Mouse (Mus musculus): ENCODE data around the gene Ppcdc. TPM values are rescaled to one million over a fixed set of nuclear protein-coding genes. Genes with fewer than 3 reads are reported as not detected.

Gene Ppcdc
- total RNA-seq, 2 experiments from 2014 or later: 1.3 to 4.3 TPM

DNA sequence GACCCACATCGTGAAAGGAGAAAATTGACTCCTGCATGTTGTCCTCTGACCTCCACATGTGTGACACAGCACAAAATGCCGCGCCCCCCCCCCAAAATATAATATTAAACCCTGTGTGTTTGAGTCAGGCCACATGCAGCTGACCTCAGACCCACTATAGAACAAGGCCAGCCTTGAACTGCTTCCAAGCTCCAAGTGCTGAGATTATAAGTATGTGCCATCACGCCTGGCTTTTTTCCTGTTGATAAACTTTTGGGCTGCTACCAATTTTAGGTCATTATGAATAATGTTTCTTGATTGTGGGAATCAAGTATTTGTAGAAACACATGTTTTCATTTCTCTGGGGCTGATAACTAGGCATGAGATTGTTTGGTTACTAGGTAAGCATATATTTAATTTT lies 53.0 kb downstream of the Ppcdc start:
- no peak for ATAC-seq (replicated peaks; ENCODE audit: low FRiP score, poor library complexity, severe bottlenecking)

DNA sequence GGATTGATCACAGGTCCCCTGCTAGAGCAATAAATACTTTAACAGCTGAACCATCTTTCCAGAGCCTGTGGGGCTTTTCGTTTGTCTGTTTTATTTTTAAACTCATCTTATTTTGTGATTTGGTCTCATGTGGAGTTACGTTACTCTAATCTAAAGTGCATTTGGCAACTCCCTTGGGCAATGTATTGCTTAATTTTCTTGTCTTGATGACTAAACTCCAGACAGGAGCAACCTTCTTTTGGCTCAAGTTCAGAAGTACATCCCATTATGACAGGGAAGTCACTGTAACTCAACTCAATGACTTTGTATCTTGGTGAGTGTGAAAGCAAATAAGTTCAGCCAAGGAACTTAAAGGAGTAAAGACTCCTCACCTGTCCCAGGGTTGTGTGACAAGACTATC lies 55.3 kb downstream of the Ppcdc start:
- ATAC-seq (replicated peaks; ENCODE audit: low FRiP score, poor library complexity, severe bottlenecking): no peak

DNA sequence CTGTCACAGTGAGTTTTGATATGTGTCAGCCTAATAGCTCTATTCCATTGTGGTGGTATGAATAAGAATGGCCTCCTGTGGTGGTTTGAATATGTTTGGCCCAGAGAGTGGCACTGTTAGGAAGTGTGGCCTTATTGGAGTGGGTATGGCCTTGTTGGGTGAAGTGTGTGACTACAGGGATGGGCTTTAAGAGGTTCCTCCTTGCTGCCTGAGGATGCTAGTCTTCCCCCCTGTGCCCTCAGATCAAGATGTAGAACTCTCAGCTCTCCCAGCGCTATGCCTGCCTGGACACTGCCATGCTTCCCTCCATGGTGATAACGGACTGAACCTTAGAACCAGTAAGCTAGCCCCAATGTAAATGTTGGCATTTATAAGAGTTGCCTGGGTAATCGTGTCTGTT lies 78.9 kb downstream of the Ppcdc start:
- no peak for ATAC-seq (replicated peaks; ENCODE audit: low FRiP score, poor library complexity, severe bottlenecking)

DNA sequence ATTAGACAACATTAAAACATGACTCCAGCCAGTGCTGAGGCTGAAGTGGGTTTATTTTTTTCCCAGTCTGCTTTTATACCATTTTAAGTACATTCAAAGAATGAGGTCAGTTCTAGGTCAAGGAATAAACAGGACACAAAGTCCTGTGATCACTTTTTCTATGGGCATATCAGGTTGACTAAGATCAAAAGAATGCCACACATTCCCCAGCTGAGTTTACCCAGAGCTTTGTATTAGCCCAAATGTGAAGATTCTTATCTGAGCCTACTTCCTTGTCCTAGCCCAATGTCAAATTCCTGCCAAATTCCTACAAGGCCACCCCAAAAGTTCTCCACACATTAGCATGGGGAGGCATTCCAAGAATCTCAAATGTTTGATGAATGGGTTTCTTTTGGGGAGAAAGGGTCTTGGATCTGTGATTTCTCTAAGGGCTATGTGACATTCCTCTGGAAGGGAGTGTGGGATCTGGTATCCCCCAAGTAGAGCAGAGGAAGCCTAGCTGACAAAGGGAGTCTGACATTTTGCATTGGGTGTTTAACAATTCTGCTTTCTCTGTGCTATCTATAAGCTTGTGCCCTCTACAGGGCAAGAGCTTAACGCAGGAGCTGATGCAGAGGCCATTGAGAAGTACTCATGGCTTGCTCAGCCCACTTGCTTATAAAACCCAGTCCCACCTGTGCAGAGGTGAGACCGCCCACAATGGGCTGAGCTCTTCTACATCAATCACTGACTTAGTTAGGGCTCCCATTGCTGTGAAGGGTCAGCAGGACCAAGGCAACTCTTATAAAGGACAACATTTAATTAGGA lies 85.3 kb downstream of the Ppcdc start:
- no peak for ATAC-seq (replicated peaks; ENCODE audit: low FRiP score, poor library complexity, severe bottlenecking)

DNA sequence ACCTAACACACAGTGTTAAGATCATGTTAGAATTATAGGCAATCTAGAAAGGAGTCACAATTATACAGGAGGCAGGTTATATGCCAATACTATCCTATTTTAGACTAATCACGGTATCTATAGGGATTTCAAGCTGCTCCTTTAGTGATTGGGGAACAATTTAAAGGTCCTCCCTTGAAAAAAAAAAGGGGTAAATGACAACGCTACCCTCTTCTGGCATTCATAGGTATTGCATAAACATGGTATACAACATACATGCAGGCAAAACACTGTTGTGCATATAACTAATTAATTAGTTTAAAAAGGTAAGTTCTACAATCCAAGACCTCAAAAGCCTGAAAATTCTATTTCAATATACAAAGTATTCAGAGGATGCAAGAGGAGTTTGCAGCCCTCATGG lies 88.6 kb downstream of the Ppcdc start:
- ATAC-seq (replicated peaks; ENCODE audit: low FRiP score, poor library complexity, severe bottlenecking): peak; percentile 83

DNA sequence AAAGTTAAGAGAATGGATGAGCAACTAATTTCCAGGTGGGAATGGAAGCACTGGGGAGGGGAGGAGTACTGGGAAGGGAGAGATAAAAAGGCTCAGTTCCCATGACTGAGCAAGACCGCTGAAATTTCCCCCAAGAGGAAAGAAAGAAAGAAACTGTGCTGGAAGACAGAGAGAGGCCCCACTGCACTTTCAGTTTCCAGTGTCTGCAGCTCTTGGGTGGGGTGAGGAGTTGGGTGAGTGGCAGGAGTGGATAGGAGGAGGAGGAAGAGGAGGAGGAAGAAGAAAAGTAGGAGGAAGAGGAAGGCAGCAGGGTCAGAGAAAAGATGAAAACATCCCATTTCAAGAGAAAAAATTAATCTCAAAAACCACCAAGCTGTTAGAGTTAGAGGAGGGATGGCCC lies 94.0 kb downstream of the Ppcdc start:
- no peak for ATAC-seq (replicated peaks; ENCODE audit: low FRiP score, poor library complexity, severe bottlenecking)

DNA sequence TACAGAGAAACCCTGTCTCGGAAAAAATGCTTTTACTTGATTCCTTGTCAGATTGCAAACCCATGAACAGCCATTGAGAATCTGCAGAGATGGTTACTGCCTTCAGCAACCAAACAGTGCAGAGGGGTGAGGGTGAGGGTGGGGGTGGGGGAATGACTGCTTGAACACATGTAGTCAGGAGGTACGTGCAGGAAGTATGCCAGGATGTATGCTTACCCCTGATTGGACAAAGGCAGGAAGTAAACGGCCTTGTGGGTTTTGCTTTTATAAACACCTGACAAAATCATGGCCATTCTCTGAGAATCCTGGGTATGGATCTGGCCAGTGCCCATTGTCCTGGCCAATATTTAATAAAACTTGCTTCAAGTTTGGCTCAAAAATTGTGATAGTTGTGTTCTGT lies 96.2 kb downstream of the Ppcdc start:
- ATAC-seq (replicated peaks; ENCODE audit: low FRiP score, poor library complexity, severe bottlenecking): no peak

DNA sequence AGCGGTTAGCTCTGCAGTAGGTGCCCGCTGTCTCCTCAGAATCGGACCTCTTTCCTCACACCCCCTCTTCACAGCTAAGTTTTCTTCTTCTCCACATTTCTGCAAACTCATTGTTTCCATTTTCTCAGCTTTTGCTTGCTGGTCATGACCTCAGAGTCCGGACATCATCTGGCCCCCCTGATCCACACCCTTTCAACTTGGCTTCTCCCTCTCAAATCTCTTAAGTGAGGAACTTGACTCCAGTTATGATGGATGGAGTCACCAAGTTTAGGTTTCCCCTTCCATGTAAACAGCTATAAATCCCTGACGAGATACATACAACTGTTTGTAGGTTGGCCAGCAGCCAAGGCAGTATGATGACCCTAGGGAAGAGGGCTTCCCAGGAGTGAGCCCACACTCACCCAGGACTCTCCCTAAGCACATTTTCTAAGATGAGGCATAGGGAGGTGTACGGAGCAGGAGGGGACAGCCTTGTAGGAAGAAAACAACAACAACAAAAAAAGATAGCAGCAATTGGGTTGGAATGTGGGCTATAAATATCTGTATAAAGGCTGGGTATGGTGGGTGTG lies 96.9 kb downstream of the Ppcdc start:
- no peak for ATAC-seq (replicated peaks; ENCODE audit: low FRiP score, poor library complexity, severe bottlenecking)

DNA sequence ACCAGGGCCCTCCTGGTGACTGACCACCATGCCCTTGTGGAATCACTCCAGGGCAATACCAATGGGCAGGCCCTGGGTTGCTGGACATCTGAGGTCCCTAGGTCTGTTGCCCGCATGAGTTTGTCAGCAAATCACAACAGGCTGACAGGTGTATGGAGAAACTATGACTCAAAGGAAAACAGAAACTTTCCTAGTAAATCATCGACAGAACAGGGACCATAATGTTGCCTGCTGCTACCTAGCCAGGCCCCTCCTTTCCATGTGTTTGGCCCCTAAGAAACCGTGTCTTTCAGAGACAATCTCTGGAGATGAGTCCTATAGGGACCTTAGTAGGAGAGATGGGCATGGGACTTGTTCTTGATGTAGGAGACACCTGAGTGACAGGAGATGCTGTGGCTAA lies 97.7 kb downstream of the Ppcdc start:
- ATAC-seq (replicated peaks; ENCODE audit: low FRiP score, poor library complexity, severe bottlenecking): no peak

DNA sequence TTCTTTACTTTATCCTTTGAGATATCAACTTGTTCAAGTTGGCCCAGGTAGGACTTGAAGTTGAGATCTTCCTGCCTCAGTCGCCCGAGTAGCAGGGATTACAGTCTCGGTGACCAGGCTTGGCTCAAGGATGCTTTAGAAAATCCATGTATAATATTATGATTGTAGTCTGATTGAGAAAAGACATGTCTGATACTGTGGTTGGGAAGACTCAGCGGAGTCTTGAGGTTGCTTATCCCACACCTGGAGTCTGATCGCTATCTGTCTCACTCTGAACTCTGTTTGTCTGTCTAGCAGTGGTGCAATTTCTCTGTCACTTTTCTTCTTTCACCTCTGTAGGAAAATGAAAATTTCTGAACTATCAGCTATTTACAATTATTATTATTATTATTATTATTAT lies 99.6 kb downstream of the Ppcdc start:
- no peak for ATAC-seq (replicated peaks; ENCODE audit: low FRiP score, poor library complexity, severe bottlenecking)

DNA sequence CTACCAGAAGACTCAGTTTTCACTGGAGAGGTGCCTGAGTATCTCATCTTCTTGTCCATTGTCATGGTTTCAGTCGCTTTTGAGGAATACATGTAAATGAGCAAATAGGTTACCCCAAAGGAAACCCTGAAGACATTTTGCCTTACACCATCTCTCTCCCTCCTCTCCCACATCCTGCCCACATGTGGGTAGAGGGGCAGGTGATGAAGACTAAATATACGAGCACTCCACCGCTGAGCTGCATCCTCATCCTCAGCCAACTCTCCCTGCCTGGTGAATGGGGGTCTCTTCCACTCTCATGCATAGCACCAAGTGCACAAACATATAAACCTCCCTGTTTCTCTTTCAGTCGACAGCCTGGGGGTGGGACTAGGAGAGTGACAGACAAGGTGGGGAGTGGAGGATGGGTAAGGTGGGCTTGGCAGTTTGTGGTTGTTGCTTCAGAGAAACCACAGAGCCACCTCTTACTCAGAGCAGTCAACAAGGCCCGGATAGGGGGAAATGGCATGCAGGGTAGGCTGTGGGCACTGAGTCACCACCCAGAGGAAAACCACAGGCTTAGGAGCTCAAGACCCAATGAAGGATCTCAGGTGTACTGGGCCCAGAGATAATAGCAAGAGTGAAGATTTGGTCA lies 100.2 kb downstream of the Ppcdc start:
- ATAC-seq (replicated peaks; ENCODE audit: low FRiP score, poor library complexity, severe bottlenecking): no peak

DNA sequence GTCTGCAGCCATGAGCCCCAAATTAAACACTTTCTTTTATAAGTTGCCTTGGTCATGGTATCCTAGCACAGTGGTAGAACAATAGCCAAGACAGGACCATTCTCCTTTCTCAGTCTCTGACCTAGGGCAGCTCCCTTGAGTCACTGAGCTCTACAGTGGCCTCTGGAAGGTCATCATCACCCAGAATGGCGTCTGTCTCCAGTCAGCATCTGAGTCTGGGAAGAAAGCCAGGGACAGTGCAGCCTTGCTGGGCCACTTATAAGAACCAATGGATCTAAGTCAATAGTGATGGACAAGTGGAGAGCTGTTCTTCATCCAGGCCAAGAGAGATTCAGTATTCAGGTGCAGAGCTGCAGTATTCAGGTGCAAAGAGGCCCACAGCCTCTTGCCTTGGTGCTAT lies 101.2 kb downstream of the Ppcdc start:
- ATAC-seq (replicated peaks; ENCODE audit: low FRiP score, poor library complexity, severe bottlenecking): no peak

Other genes starting within 250 kb of the Ppcdc start
- not detected in 2 replicates for gene Trcg1, start 203.6 kb downstream of the Ppcdc start, total RNA-seq (2015; ENCODE audit: low replicate concordance)
- not detected in 2 replicates for gene Trcg1, start 203.6 kb downstream of the Ppcdc start, total RNA-seq (2017; ENCODE audit: low replicate concordance)
- gene 1700017B05Rik, start 177.5 kb downstream of the Ppcdc start, total RNA-seq (2015; ENCODE audit: low replicate concordance): 24.5 and 32.9 TPM in 2 replicates
- 15.5 and 16.6 TPM in 2 replicates for gene 1700017B05Rik, start 177.5 kb downstream of the Ppcdc start, total RNA-seq (2017; ENCODE audit: low replicate concordance)
- 1.0 TPM in 1 of 2 replicates, not detected in the other for gene Scamp5, start 27.9 kb upstream of the Ppcdc start, total RNA-seq (2015; ENCODE audit: low replicate concordance)
- 0.14 and 0.17 TPM in 2 replicates for gene Scamp5, start 27.9 kb upstream of the Ppcdc start, total RNA-seq (2017; ENCODE audit: low replicate concordance)
- gene Rpp25, start 63.9 kb upstream of the Ppcdc start, total RNA-seq (2015; ENCODE audit: low replicate concordance): not detected in 2 replicates
- gene Rpp25, start 63.9 kb upstream of the Ppcdc start, total RNA-seq (2017; ENCODE audit: low replicate concordance): not detected in 2 replicates
- gene Cox5a, start 81.2 kb upstream of the Ppcdc start, total RNA-seq (2015; ENCODE audit: low replicate concordance): 134 and 146 TPM in 2 replicates
- 23.7 and 45.9 TPM in 2 replicates for gene Cox5a, start 81.2 kb upstream of the Ppcdc start, total RNA-seq (2017; ENCODE audit: low replicate concordance)
- gene Fam219b, start 97.4 kb upstream of the Ppcdc start, total RNA-seq (2015; ENCODE audit: low replicate concordance): 0.19 and 0.42 TPM in 2 replicates
- gene Fam219b, start 97.4 kb upstream of the Ppcdc start, total RNA-seq (2017; ENCODE audit: low replicate concordance): 4.2 and 4.7 TPM in 2 replicates
- 2.7 and 12.9 TPM in 2 replicates for gene Mpi, start 112.6 kb upstream of the Ppcdc start, total RNA-seq (2015; ENCODE audit: low replicate concordance)
- 2.8 and 5.9 TPM in 2 replicates for gene Mpi, start 112.6 kb upstream of the Ppcdc start, total RNA-seq (2017; ENCODE audit: low replicate concordance)
- 25.4 and 27.0 TPM in 2 replicates for gene Scamp2, start 120.8 kb upstream of the Ppcdc start, total RNA-seq (2015; ENCODE audit: low replicate concordance)
- 13.1 and 13.7 TPM in 2 replicates for gene Scamp2, start 120.8 kb upstream of the Ppcdc start, total RNA-seq (2017; ENCODE audit: low replicate concordance)
- 1.5 TPM in 1 of 2 replicates, not detected in the other for gene Ulk3, start 149.3 kb upstream of the Ppcdc start, total RNA-seq (2015; ENCODE audit: low replicate concordance)
- gene Ulk3, start 149.3 kb upstream of the Ppcdc start, total RNA-seq (2017; ENCODE audit: low replicate concordance): 0.28 TPM in 1 of 2 replicates, not detected in the other
- gene Cplx3, start 166.2 kb upstream of the Ppcdc start, total RNA-seq (2015; ENCODE audit: low replicate concordance): not detected in 2 replicates
- gene Cplx3, start 166.2 kb upstream of the Ppcdc start, total RNA-seq (2017; ENCODE audit: low replicate concordance): 0.34 TPM in 1 of 2 replicates, not detected in the other
- gene Lman1l, start 180.7 kb upstream of the Ppcdc start, total RNA-seq (2015; ENCODE audit: low replicate concordance): not detected in 2 replicates
- gene Lman1l, start 180.7 kb upstream of the Ppcdc start, total RNA-seq (2017; ENCODE audit: low replicate concordance): not detected in 2 replicates
- 31.6 and 44.6 TPM in 2 replicates for gene Csk, start 213.5 kb upstream of the Ppcdc start, total RNA-seq (2015; ENCODE audit: low replicate concordance)
- gene Csk, start 213.5 kb upstream of the Ppcdc start, total RNA-seq (2017; ENCODE audit: low replicate concordance): 12.1 and 40.8 TPM in 2 replicates
- gene Cyp1a2, start 243.6 kb upstream of the Ppcdc start, total RNA-seq (2015; ENCODE audit: low replicate concordance): not detected in 2 replicates
- gene Cyp1a2, start 243.6 kb upstream of the Ppcdc start, total RNA-seq (2017; ENCODE audit: low replicate concordance): not detected in 2 replicates
- not detected in 2 replicates for gene Cyp1a1, start 247.8 kb upstream of the Ppcdc start, total RNA-seq (2015; ENCODE audit: low replicate concordance)
- not detected in 2 replicates for gene Cyp1a1, start 247.8 kb upstream of the Ppcdc start, total RNA-seq (2017; ENCODE audit: low replicate concordance)